34 mouse cellular contexts compared by ENCODE assay signal in genomic region chr7:5102564-5102963, GRCm38 (mm10). TPM values are rescaled to one million over a fixed set of nuclear protein-coding genes. Genes with fewer than 3 reads are reported as not detected.
A peak's percentile ranks its signal among the peaks of the same experiment; 100 is the strongest.
DNase-seq lines count a peak whose midpoint lies in the region; ATAC-seq and TF ChIP-seq lines count a peak whose summit lies in the region.
"Had no signal": no experiment of that assay in that cellular context is flagged by ENCODE, and none has a peak within 500 bp of the region (broad histone marks: within the 10 kb centered on the region; RNA-seq: fewer than 3 reads in every experiment).

No protein-coding gene starts in this region.

- 61% methylated on average over 2 of the region's 2 CpGs for WGBS in kidney, adult 2 months
- WGBS in small intestine, adult 2 months = 72% methylated on average over 2 of the region's 2 CpGs
- WGBS in forebrain, embryonic 16.5 days = 81% methylated on average over 2 of the region's 2 CpGs

- no peak for TF ChIP-seq POLR2A in kidney, adult 2 months (IDR thresholded peaks at IDR 0.05; ENCODE audit: low read depth, low read length)
- no peak for TF ChIP-seq POLR2A in small intestine, adult 2 months (IDR thresholded peaks at IDR 0.05; ENCODE audit: low read depth, low read length)

- H3K27me3 ChIP-seq in kidney, adult 2 months (replicated peaks; ENCODE audit: control insufficient read depth, insufficient read depth, low read length) = no peaks in the 10 kb centered on the region
- H3K27me3 ChIP-seq in small intestine, adult 2 months (ENCODE audit: control insufficient read depth, insufficient read depth, low read length) = no peaks in the 10 kb centered on the region
- H3K27me3 ChIP-seq in forebrain, embryonic 16.5 days (replicated peaks; ENCODE audit: control insufficient read depth, insufficient read depth, low read length) = no peaks in the 10 kb centered on the region
- H3K27me3 ChIP-seq: CH12.LX; embryonic facial prominence, embryonic 12.5 days; embryonic facial prominence, embryonic 15.5 days; heart, embryonic 13.5 days; hindbrain, embryonic 12.5 days; hindbrain, embryonic 15.5 days; Patski had no signal

- no peak for ATAC-seq in forebrain, embryonic 16.5 days
- ATAC-seq: forebrain, embryonic 14.5 days; Patski had no signal

- no peaks in the 10 kb centered on the region for H3K4me1 ChIP-seq in kidney, adult 2 months (ENCODE audit: control insufficient read depth, insufficient read depth, low read length)
- peaks cover 7% of the 10 kb centered on the region; the same call in 1 of the 2 replicates for H3K4me1 ChIP-seq in small intestine, adult 2 months (ENCODE audit: control insufficient read depth, insufficient read depth, insufficient read length, low read length)
- no peaks in the 10 kb centered on the region for H3K4me1 ChIP-seq in forebrain, embryonic 16.5 days (replicated peaks; ENCODE audit: control insufficient read depth, insufficient read depth, low read length)
- H3K4me1 ChIP-seq: embryonic facial prominence, embryonic 12.5 days; embryonic facial prominence, embryonic 15.5 days; heart, embryonic 10.5 days; heart, embryonic 13.5 days; hindbrain, embryonic 12.5 days; hindbrain, embryonic 15.5 days had no signal

- no peak overlapping the region for H3K4me2 ChIP-seq in forebrain, embryonic 16.5 days (ENCODE audit: low read length)
- H3K4me2 ChIP-seq: embryonic facial prominence, embryonic 12.5 days; embryonic facial prominence, embryonic 15.5 days; heart, embryonic 13.5 days; hindbrain, embryonic 12.5 days; hindbrain, embryonic 15.5 days had no signal

- no peak overlapping the region for H3K9ac ChIP-seq in forebrain, embryonic 16.5 days (replicated peaks; ENCODE audit: low read depth, low read length)
- H3K9ac ChIP-seq: embryonic facial prominence, embryonic 12.5 days; embryonic facial prominence, embryonic 15.5 days; heart, embryonic 13.5 days; hindbrain, embryonic 12.5 days; hindbrain, embryonic 15.5 days had no signal

- H3K36me3 ChIP-seq in kidney, adult 2 months (ENCODE audit: control insufficient read depth, insufficient read depth, low read length) = 0 out of 2 replicates have a peak, but pooled peaks cover under 1% of the 10 kb centered on the region
- peaks cover 14% of the 10 kb centered on the region for H3K36me3 ChIP-seq in small intestine, adult 2 months (ENCODE audit: control insufficient read depth, insufficient read depth, low read length)
- H3K36me3 ChIP-seq in forebrain, embryonic 16.5 days (ENCODE audit: control insufficient read depth, insufficient read depth) = peaks cover 11% of the 10 kb centered on the region; the same call in 1 of the 2 replicates

- intact Hi-C loops in heart, postnatal 25 days (cut with DNase I) = no loop called here

- H3K9me3 ChIP-seq in forebrain, embryonic 16.5 days (ENCODE audit: control insufficient read depth, low read length) = no peaks in the 10 kb centered on the region
- H3K9me3 ChIP-seq: embryonic facial prominence, embryonic 12.5 days; embryonic facial prominence, embryonic 15.5 days; G1E; heart, embryonic 10.5 days; heart, embryonic 13.5 days; hindbrain, embryonic 12.5 days; hindbrain, embryonic 15.5 days had no signal

- DNase-seq in heart, adult 11 months = peak; percentile 80
- DNase-seq in heart, postnatal 25 days (ENCODE audit: low spot score) = no peak
- DNase-seq in kidney, adult 2 months = peak; percentile 68
- no peak for DNase-seq in kidney, postnatal 4 days
- DNase-seq in kidney, postnatal 36 days = peak; percentile 27 to 53
- no peak for DNase-seq in kidney, postnatal 10 days
- DNase-seq: adrenal gland, postnatal 10 days; adrenal gland, postnatal 36 days; B cell, adult 2 months; cerebellum, adult 18-20 months; cerebellum, adult 9-10 months; cerebellum, postnatal 25 days; gastrocnemius, postnatal 25 days; heart, adult 2 months; heart, postnatal 14 days had no signal

- no peak overlapping the region for H3K27ac ChIP-seq in kidney, adult 2 months (ENCODE audit: insufficient read depth, low read depth, low read length)
- H3K27ac ChIP-seq in small intestine, adult 2 months (ENCODE audit: insufficient read depth, low read depth, low read length) = peak overlapping the region; percentile 74
- no peak overlapping the region for H3K27ac ChIP-seq in forebrain, embryonic 16.5 days (ENCODE audit: low read length)
- H3K27ac ChIP-seq: embryonic facial prominence, embryonic 12.5 days; embryonic facial prominence, embryonic 15.5 days; heart, adult 2 months; heart, embryonic 10.5 days; heart, embryonic 13.5 days; hindbrain, embryonic 12.5 days; hindbrain, embryonic 15.5 days had no signal

- TF ChIP-seq CTCF in kidney, adult 2 months (conservative IDR thresholded peaks at IDR 0.05; ENCODE audit: insufficient read depth, insufficient read length, low read depth, low read length) = no peak
- no peak for TF ChIP-seq CTCF in small intestine, adult 2 months (IDR thresholded peaks at IDR 0.05; ENCODE audit: extremely low read depth, insufficient read length, insufficient replicate concordance, low read depth, low read length)

- no peak overlapping the region for H3K4me3 ChIP-seq in kidney, adult 2 months (ENCODE audit: insufficient read depth, low read depth, low read length)
- H3K4me3 ChIP-seq in small intestine, adult 2 months (ENCODE audit: low read depth, low read length) = no peak overlapping the region
- H3K4me3 ChIP-seq in forebrain, embryonic 16.5 days (replicated peaks; ENCODE audit: low read length) = no peak overlapping the region
- H3K4me3 ChIP-seq: embryonic facial prominence, embryonic 12.5 days; embryonic facial prominence, embryonic 15.5 days; heart, adult 2 months; heart, embryonic 10.5 days; heart, embryonic 13.5 days; hindbrain, embryonic 12.5 days; hindbrain, embryonic 15.5 days had no signal

RNA-seq across cellular contexts. Expression of gene Rfpl4, which starts 14.2 kb away (rescaled TPM):
- total RNA-seq in heart, postnatal 25 days (2021) = not detected
- not detected in 2 replicates for polyA plus RNA-seq in kidney, adult 2 months (2012; rRNA removed)
- polyA plus RNA-seq in small intestine, adult 2 months (2012; rRNA removed) = not detected in 2 replicates
- 0.14 TPM in 1 of 2 replicates, not detected in the other for polyA plus RNA-seq in forebrain, embryonic 16.5 days (2015; fragmentation: Nextera tagmentation; extraction: Ambion mirVana)
- total RNA-seq: adrenal gland, postnatal 10 days; CH12.LX; common myeloid progenitor, adult 5-6 weeks; G1E; gastrocnemius, adult 8-10 months; gastrocnemius, postnatal 25 days; heart, adult 2 months; heart, postnatal 14 days; hematopoietic stem cell, adult 5-6 weeks had no signal
- polyA plus RNA-seq: embryonic facial prominence, embryonic 12.5 days; embryonic facial prominence, embryonic 15.5 days; forebrain, embryonic 11.5 days; forebrain, embryonic 14.5 days; G1E; gonadal fat pad, adult 2 months; heart, adult 2 months; heart, embryonic 10.5 days; heart, embryonic 16.5 days; hindbrain, embryonic 12.5 days; hindbrain, embryonic 15.5 days; Patski had no signal

RNA-seq across cellular contexts. Expression of gene Epn1, which starts 22.5 kb away (rescaled TPM):
- total RNA-seq in heart, postnatal 25 days (2021) = 100 to 1,000 TPM; 178 to 187 TPM
- polyA plus RNA-seq in kidney, adult 2 months (2012; rRNA removed) = 243 and 262 TPM in 2 replicates
- 240 and 483 TPM in 2 replicates for polyA plus RNA-seq in small intestine, adult 2 months (2012; rRNA removed)
- 97.9 and 104 TPM in 2 replicates for polyA plus RNA-seq in forebrain, embryonic 16.5 days (2015; fragmentation: Nextera tagmentation; extraction: Ambion mirVana)

RNA-seq across cellular contexts. Expression of gene Rasl2-9, which starts 23.2 kb away (rescaled TPM):
- total RNA-seq in heart, postnatal 25 days (2021) = 1 to 10 TPM; 5.8 to 6.2 TPM
- polyA plus RNA-seq in kidney, adult 2 months (2012; rRNA removed) = 2.8 and 3.5 TPM in 2 replicates
- 0.09 and 0.43 TPM in 2 replicates for polyA plus RNA-seq in small intestine, adult 2 months (2012; rRNA removed)
- 0.32 TPM in 1 of 2 replicates, not detected in the other for polyA plus RNA-seq in forebrain, embryonic 16.5 days (2015; fragmentation: Nextera tagmentation; extraction: Ambion mirVana)
- total RNA-seq: common myeloid progenitor, adult 5-6 weeks; hematopoietic stem cell, adult 5-6 weeks had no signal

RNA-seq across cellular contexts. Expression of gene U2af2, which starts 40.6 kb away (rescaled TPM):
- total RNA-seq in heart, postnatal 25 days (2021) = 10 to 100 TPM; 66.9 to 71.1 TPM
- 132 and 153 TPM in 2 replicates for polyA plus RNA-seq in kidney, adult 2 months (2012; rRNA removed)
- 76.6 and 150 TPM in 2 replicates for polyA plus RNA-seq in small intestine, adult 2 months (2012; rRNA removed)
- polyA plus RNA-seq in forebrain, embryonic 16.5 days (2015; fragmentation: Nextera tagmentation; extraction: Ambion mirVana) = 125 and 128 TPM in 2 replicates

RNA-seq across cellular contexts. Expression of gene Vmn1r55, which starts 46.9 kb away (rescaled TPM):
- not detected for total RNA-seq in heart, postnatal 25 days (2021)
- not detected in 2 replicates for polyA plus RNA-seq in kidney, adult 2 months (2012; rRNA removed)
- polyA plus RNA-seq in small intestine, adult 2 months (2012; rRNA removed) = not detected in 2 replicates
- polyA plus RNA-seq in forebrain, embryonic 16.5 days (2015; fragmentation: Nextera tagmentation; extraction: Ambion mirVana) = not detected in 2 replicates
- total RNA-seq: adrenal gland, adult 18-20 months; adrenal gland, postnatal 10 days; adrenal gland, postnatal 36 days; CH12.LX; common myeloid progenitor, adult 5-6 weeks; gastrocnemius, adult 8-10 months; gastrocnemius, postnatal 25 days; heart, adult 2 months; heart, postnatal 14 days; hematopoietic stem cell, adult 5-6 weeks had no signal
- polyA plus RNA-seq: embryonic facial prominence, embryonic 12.5 days; embryonic facial prominence, embryonic 15.5 days; forebrain, embryonic 11.5 days; forebrain, embryonic 14.5 days; G1E; gonadal fat pad, adult 2 months; heart, adult 2 months; heart, embryonic 10.5 days; hindbrain, embryonic 12.5 days; hindbrain, embryonic 15.5 days had no signal

Comparison
In these comparisons a context has a peak if more than half of its experiments do, and no peak if none do; other contexts are left out.
1. DNase-seq: peak in heart, adult 11 months (single experiment), kidney, adult 2 months (single experiment) and kidney, postnatal 36 days (2 of 2); none in heart, postnatal 25 days (single experiment), kidney, postnatal 4 days (0 of 2) and kidney, postnatal 10 days (single experiment).